Mouse (Mus musculus): ENCODE measurements around the gene Hikeshi.

The Hikeshi gene

GRCm38 (mm10) chr7:89940571-89941463, at the start of gene Hikeshi:
Gene Hikeshi (minus strand): TSS chr7:89941204.
- DNase-seq (ENCODE audit: low read depth in 2 of 2, low spot score in 2 of 2), result peak; percentile 90 to 94

GRCm38 (mm10) chr7:89984421-89984820, 43.4 kb upstream of the Hikeshi start:
- no peak for DNase-seq (ENCODE audit: low read depth in 2 of 2, low spot score in 2 of 2)

- DNase-seq (ENCODE audit: low read depth in 2 of 2, low spot score in 2 of 2), result no peak
Observed at GRCm38 (mm10) chr7:89983441-89983840, 42.4 kb upstream of the Hikeshi start.

- DNase-seq (ENCODE audit: low read depth in 2 of 2, low spot score in 2 of 2), result no peak
Observed at GRCm38 (mm10) chr7:89981557-89981956, 40.6 kb upstream of the Hikeshi start.

- DNase-seq (ENCODE audit: low read depth in 2 of 2, low spot score in 2 of 2), result peak; percentile 93 to 94
Observed at GRCm38 (mm10) chr7:89980485-89981422, 39.8 kb upstream of the Hikeshi start, which contains the start of gene Eed. Gene Eed (minus strand): TSS chr7:89980983.

GRCm38 (mm10) chr7:89980133-89980484, 39.1 kb upstream of the Hikeshi start:
- no peak for DNase-seq (ENCODE audit: low read depth in 2 of 2, low spot score in 2 of 2)

- DNase-seq (ENCODE audit: low read depth in 2 of 2, low spot score in 2 of 2), result no peak
Observed at GRCm38 (mm10) chr7:89979432-89980130, 38.6 kb upstream of the Hikeshi start.

- DNase-seq (ENCODE audit: low read depth in 2 of 2, low spot score in 2 of 2), result no peak
Observed at GRCm38 (mm10) chr7:89976796-89977195, 35.8 kb upstream of the Hikeshi start.

- DNase-seq (ENCODE audit: low read depth in 2 of 2, low spot score in 2 of 2), result no peak
Observed at GRCm38 (mm10) chr7:89975571-89975970, 34.6 kb upstream of the Hikeshi start.

- DNase-seq (ENCODE audit: low read depth in 2 of 2, low spot score in 2 of 2), result no peak
Observed at GRCm38 (mm10) chr7:89967235-89967634, 26.2 kb upstream of the Hikeshi start.

- DNase-seq (ENCODE audit: low read depth in 2 of 2, low spot score in 2 of 2), result no peak
Observed at GRCm38 (mm10) chr7:89966771-89967170, 25.8 kb upstream of the Hikeshi start.

GRCm38 (mm10) chr7:89963135-89963534, 22.1 kb upstream of the Hikeshi start:
- DNase-seq (ENCODE audit: low read depth in 2 of 2, low spot score in 2 of 2), result no peak

- no peak for DNase-seq (ENCODE audit: low read depth in 2 of 2, low spot score in 2 of 2)
Observed at GRCm38 (mm10) chr7:89957300-89957699, 16.3 kb upstream of the Hikeshi start.

- no peak for DNase-seq (ENCODE audit: low read depth in 2 of 2, low spot score in 2 of 2)
Observed at GRCm38 (mm10) chr7:89954261-89954660, 13.3 kb upstream of the Hikeshi start.

- DNase-seq (ENCODE audit: low read depth in 2 of 2, low spot score in 2 of 2), result no peak
Observed at GRCm38 (mm10) chr7:89949403-89949802, 8.4 kb upstream of the Hikeshi start.

GRCm38 (mm10) chr7:89948026-89948425, 7.0 kb upstream of the Hikeshi start:
- no peak for DNase-seq (ENCODE audit: low read depth in 2 of 2, low spot score in 2 of 2)

- DNase-seq (ENCODE audit: low read depth in 2 of 2, low spot score in 2 of 2), result no peak
Observed at GRCm38 (mm10) chr7:89939497-89940353, 1.3 kb downstream of the Hikeshi start.

- DNase-seq (ENCODE audit: low read depth in 2 of 2, low spot score in 2 of 2), result no peak
Observed at GRCm38 (mm10) chr7:89923441-89924180, 17.4 kb downstream of the Hikeshi start.

GRCm38 (mm10) chr7:89917776-89918175, 23.2 kb downstream of the Hikeshi start:
- no peak for DNase-seq (ENCODE audit: low read depth in 2 of 2, low spot score in 2 of 2)

Data from CD8-positive naive resting alpha-beta T cell, adult 2 months (primary cell).